Mouse (Mus musculus): Measurements from ENCODE around the gene Sema4a.

The Sema4a gene

GRCm38 (mm10) chr3:88486043-88486442 is 25.1 kb upstream of the Sema4a start:
- DNase-seq (ENCODE audit: low spot score) = no peak

GRCm38 (mm10) chr3:88484597-88485316 is 23.8 kb upstream of the Sema4a start:
- DNase-seq (ENCODE audit: low spot score) = no peak

- peak; percentile 89 for DNase-seq (ENCODE audit: low spot score)
These were observed 22.6 kb upstream of the Sema4a start for GRCm38 (mm10) chr3:88483621-88484020.

GRCm38 (mm10) chr3:88483141-88483540 is 22.2 kb upstream of the Sema4a start:
- no peak for DNase-seq (ENCODE audit: low spot score)

- DNase-seq (ENCODE audit: low spot score) = no peak
These were observed 21.4 kb upstream of the Sema4a start for GRCm38 (mm10) chr3:88482336-88482735.

GRCm38 (mm10) chr3:88481372-88482040 is 20.5 kb upstream of the Sema4a start:
- DNase-seq (ENCODE audit: low spot score) = no peak

- no peak for DNase-seq (ENCODE audit: low spot score)
These were observed 19.7 kb upstream of the Sema4a start for GRCm38 (mm10) chr3:88480679-88481078.

- no peak for DNase-seq (ENCODE audit: low spot score)
These were observed 18.8 kb upstream of the Sema4a start for GRCm38 (mm10) chr3:88479828-88480227.

GRCm38 (mm10) chr3:88479163-88479562 is 18.2 kb upstream of the Sema4a start:
- DNase-seq (ENCODE audit: low spot score) = no peak

GRCm38 (mm10) chr3:88477735-88478134 is 16.8 kb upstream of the Sema4a start:
- DNase-seq (ENCODE audit: low spot score) = peak; percentile 92

- DNase-seq (ENCODE audit: low spot score) = no peak
These were observed 15.4 kb upstream of the Sema4a start for GRCm38 (mm10) chr3:88476403-88476802.

- DNase-seq (ENCODE audit: low spot score) = no peak
These were observed 12.6 kb upstream of the Sema4a start for GRCm38 (mm10) chr3:88473571-88473970.

GRCm38 (mm10) chr3:88473020-88473419 is 12.0 kb upstream of the Sema4a start:
- no peak for DNase-seq (ENCODE audit: low spot score)

GRCm38 (mm10) chr3:88470943-88471479 is 10.0 kb upstream of the Sema4a start:
- DNase-seq (ENCODE audit: low spot score) = no peak

- DNase-seq (ENCODE audit: low spot score) = no peak
These were observed 8.5 kb upstream of the Sema4a start for GRCm38 (mm10) chr3:88469466-88469865.

GRCm38 (mm10) chr3:88467116-88467824 is 6.3 kb upstream of the Sema4a start:
- peak; percentile 97 for DNase-seq (ENCODE audit: low spot score)

GRCm38 (mm10) chr3:88465127-88465526 is 4.1 kb upstream of the Sema4a start:
- no peak for DNase-seq (ENCODE audit: low spot score)

- no peak for DNase-seq (ENCODE audit: low spot score)
These were observed 3.4 kb upstream of the Sema4a start for GRCm38 (mm10) chr3:88464425-88464824.

GRCm38 (mm10) chr3:88460029-88460428 is 953 bp downstream of the Sema4a start:
- no peak for DNase-seq (ENCODE audit: low spot score)

GRCm38 (mm10) chr3:88458778-88459219 is 2.2 kb downstream of the Sema4a start:
- DNase-seq (ENCODE audit: low spot score) = no peak

- DNase-seq (ENCODE audit: low spot score) = no peak
These were observed 4.0 kb downstream of the Sema4a start for GRCm38 (mm10) chr3:88456746-88457532.

GRCm38 (mm10) chr3:88456313-88456712 is 4.7 kb downstream of the Sema4a start:
- no peak for DNase-seq (ENCODE audit: low spot score)
